Mouse (Mus musculus) inflammation-experienced regulatory T-cells, adult 16 weeks (primary cell): Measurements from ENCODE around the gene Txnrd1. TPM values are rescaled to one million over a fixed set of nuclear protein-coding genes. Genes with fewer than 3 reads are reported as not detected.

Experiments used
- polyA plus RNA-seq: library from polyadenylated mRNA; unstranded; fragments of 100-300 nt; shearing (Covaris generic); gene quantifications from one replicate; pipeline ENCODE4 v1.2.1, GENCODE M21; 2017

The Txnrd1 gene
- 51.9 TPM for polyA plus RNA-seq

DNA sequence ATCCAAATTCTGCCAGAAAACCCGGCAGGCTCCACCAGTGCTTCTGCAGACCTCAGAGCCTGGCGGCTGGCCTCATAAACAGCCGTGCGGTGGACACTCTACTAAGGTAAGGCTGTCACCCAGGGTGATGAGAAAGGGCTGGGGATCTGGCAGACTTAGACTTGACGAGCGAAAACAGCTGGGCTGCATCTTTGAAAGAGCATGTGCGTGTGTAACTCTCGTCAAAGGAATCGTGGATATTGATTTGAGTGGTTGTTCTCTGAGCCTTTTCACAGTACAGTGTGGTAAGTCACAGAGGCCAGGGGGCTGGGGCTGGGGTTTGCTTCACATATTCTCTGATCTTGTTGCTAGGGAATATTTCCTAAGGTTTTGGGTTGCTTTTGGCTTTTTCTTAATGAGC lies at the start of gene Txnrd1:
Gene Txnrd1 (plus strand): TSS at position 26 of the 400 bp plus-strand sequence.

GRCm38 (mm10) chr10:82866356-82866755 lies 32.6 kb downstream of the Txnrd1 start, which contains the start of gene Eid3:
Gene Eid3, plus strand, starts transcription at chr10:82866626.

Other genes with a start within 250 kb of the Txnrd1 start
- gene 1190007I07Rik, start 210.7 kb upstream of the Txnrd1 start, polyA plus RNA-seq: 39.9 TPM
- 33.9 TPM for gene Tdg, start 204.1 kb upstream of the Txnrd1 start, polyA plus RNA-seq
- 1.5 TPM for gene Glt8d2, start 143.3 kb upstream of the Txnrd1 start, polyA plus RNA-seq
- 45.1 TPM for gene Hcfc2, start 137.8 kb upstream of the Txnrd1 start, polyA plus RNA-seq
- gene Nfyb, start 69.8 kb upstream of the Txnrd1 start, polyA plus RNA-seq: 68.4 TPM
- gene Eid3, start 32.7 kb downstream of the Txnrd1 start, polyA plus RNA-seq: not detected
- 0.22 TPM for gene Chst11, start 151.5 kb downstream of the Txnrd1 start, polyA plus RNA-seq